Mouse (Mus musculus) erythroblast, embryonic 14.5 days (primary cell): Measurements from ENCODE around the gene Hlf. TPM values are rescaled to one million over a fixed set of nuclear protein-coding genes. Genes with fewer than 3 reads are reported as not detected.
A peak's percentile ranks its signal among the peaks of the same experiment; 100 is the strongest.

Source experiments
- H3K27me3 ChIP-seq: 2 replicates; pipeline ENCODE4 v1.6.1; 2012; ENCODE audit warnings: inconsistent platforms; ENCODE audit not compliant: control insufficient read depth
- H3K36me3 ChIP-seq: 2 replicates; pipeline ENCODE4 v1.6.1; 2012; ENCODE audit warnings: mild to moderate bottlenecking, inconsistent platforms; ENCODE audit not compliant: control insufficient read depth
- H3K4me1 ChIP-seq: 2 replicates; pipeline ENCODE4 v1.6.1; 2012; ENCODE audit warnings: inconsistent platforms; ENCODE audit not compliant: control insufficient read depth
- H3K4me3 ChIP-seq: replicated peaks from 2 replicates; pipeline ENCODE3; 2012; ENCODE audit warnings: moderate library complexity, mild to moderate bottlenecking, inconsistent platforms
- H3K9me3 ChIP-seq: 2 replicates; pipeline ENCODE4 v1.6.1; 2012; ENCODE audit warnings: low read length, inconsistent platforms, mixed read lengths; ENCODE audit not compliant: control insufficient read depth
- GATA1 ChIP-seq: IDR thresholded peaks from 2 replicates; pipeline ENCODE4 v1.6.1; 2012; ENCODE audit warnings: low read length, inconsistent platforms, mixed read lengths
- TAL1 ChIP-seq: IDR thresholded peaks from 3 replicates; pipeline ENCODE4 v1.6.1; 2012; ENCODE audit warnings: low read length, inconsistent platforms, mixed read lengths
- polyA plus RNA-seq: library from polyadenylated mRNA; stranded (reverse); fragments of >175 nt; gene quantifications from 2 replicates; pipeline ENCODE4 v1.2.3, GENCODE M21; 2012

Hlf gene
- polyA plus RNA-seq: 0.01 and 0.20 TPM in 2 replicates

GRCm38 (mm10) chr11:90390817-90391173, at the start of gene Hlf:
Gene Hlf, minus strand, starts transcription at chr11:90390895.
- H3K36me3 ChIP-seq: no peaks in the 10 kb centered on the region
- peaks cover 12% of the 10 kb centered on the region for H3K4me1 ChIP-seq
- peaks cover 64% of the 10 kb centered on the region for H3K27me3 ChIP-seq
- TF ChIP-seq GATA1 (no peak), TAL1 (no peak)
- H3K9me3 ChIP-seq: peaks cover 3% of the 10 kb centered on the region; the same call in 1 of the 2 replicates
- H3K4me3 ChIP-seq: peak within 1 kb of the TSS; percentile 43

- TF ChIP-seq TAL1 (no peak), GATA1 (no peak)
- Histone ChIP-seq H3K36me3 (no peaks in the 10 kb centered on the region), H3K9me3 (no peaks in the 10 kb centered on the region), H3K4me3 (no peak overlapping the region), H3K4me1 (no peaks in the 10 kb centered on the region), H3K27me3 (no peaks in the 10 kb centered on the region)
These were observed 48.1 kb upstream of the Hlf start for GRCm38 (mm10) chr11:90438768-90439167.

- Histone ChIP-seq H3K36me3 (no peaks in the 10 kb centered on the region), H3K4me3 (no peak overlapping the region), H3K9me3 (no peaks in the 10 kb centered on the region), H3K27me3 (peaks cover under 1% of the 10 kb centered on the region), H3K4me1 (no peaks in the 10 kb centered on the region)
- TF ChIP-seq TAL1 (no peak), GATA1 (no peak)
These were observed 34.5 kb upstream of the Hlf start for GRCm38 (mm10) chr11:90425207-90425525.

GRCm38 (mm10) chr11:90424334-90425206, 33.9 kb upstream of the Hlf start:
- Histone ChIP-seq H3K9me3 (no peaks in the 10 kb centered on the region), H3K27me3 (peaks cover 5% of the 10 kb centered on the region), H3K4me1 (no peaks in the 10 kb centered on the region), H3K36me3 (no peaks in the 10 kb centered on the region), H3K4me3 (no peak overlapping the region)
- no peak for TF ChIP-seq GATA1
- no peak for TF ChIP-seq TAL1

- Histone ChIP-seq H3K9me3 (no peaks in the 10 kb centered on the region), H3K4me3 (no peak overlapping the region), H3K4me1 (no peaks in the 10 kb centered on the region), H3K27me3 (peaks cover 12% of the 10 kb centered on the region), H3K36me3 (no peaks in the 10 kb centered on the region)
- TF ChIP-seq GATA1 (no peak), TAL1 (no peak)
These were observed 33.2 kb upstream of the Hlf start for GRCm38 (mm10) chr11:90423896-90424295.

GRCm38 (mm10) chr11:90419706-90420105, 29.0 kb upstream of the Hlf start:
- Histone ChIP-seq H3K4me3 (no peak overlapping the region), H3K27me3 (peaks cover 32% of the 10 kb centered on the region), H3K9me3 (peaks cover 5% of the 10 kb centered on the region; the same call in 1 of the 2 replicates), H3K4me1 (peaks cover 4% of the 10 kb centered on the region), H3K36me3 (no peaks in the 10 kb centered on the region)
- no peak for TF ChIP-seq TAL1
- TF ChIP-seq GATA1: no peak

GRCm38 (mm10) chr11:90417921-90418320, 27.2 kb upstream of the Hlf start:
- no peak overlapping the region for H3K4me3 ChIP-seq
- no peak for TF ChIP-seq TAL1
- TF ChIP-seq GATA1: no peak
- H3K36me3 ChIP-seq: no peaks in the 10 kb centered on the region
- H3K9me3 ChIP-seq: peaks cover 5% of the 10 kb centered on the region; the same call in 1 of the 2 replicates
- peaks cover 32% of the 10 kb centered on the region for H3K27me3 ChIP-seq
- H3K4me1 ChIP-seq: peaks cover 4% of the 10 kb centered on the region

GRCm38 (mm10) chr11:90417011-90417410, 26.3 kb upstream of the Hlf start:
- Histone ChIP-seq H3K36me3 (no peaks in the 10 kb centered on the region), H3K4me1 (peaks cover 4% of the 10 kb centered on the region), H3K9me3 (peaks cover 5% of the 10 kb centered on the region; the same call in 1 of the 2 replicates), H3K27me3 (peaks cover 32% of the 10 kb centered on the region), H3K4me3 (no peak overlapping the region)
- TF ChIP-seq GATA1: no peak
- no peak for TF ChIP-seq TAL1

GRCm38 (mm10) chr11:90398850-90399249, 8.2 kb upstream of the Hlf start:
- Histone ChIP-seq H3K4me1 (no peaks in the 10 kb centered on the region), H3K9me3 (no peaks in the 10 kb centered on the region), H3K4me3 (no peak overlapping the region), H3K27me3 (no peaks in the 10 kb centered on the region), H3K36me3 (no peaks in the 10 kb centered on the region)
- TF ChIP-seq TAL1 (no peak), GATA1 (no peak)
